Mouse (Mus musculus) midbrain, embryonic 16.5 days (tissue): ENCODE results near the gene Slc25a25. TPM values are rescaled to one million over a fixed set of nuclear protein-coding genes. Genes with fewer than 3 reads are reported as not detected.

Source experiments
- polyA plus RNA-seq: library from polyadenylated mRNA; unstranded; fragments of >200 nt; fragmentation: Nextera tagmentation; extraction: Ambion mirVana; gene quantifications from 2 replicates; pipeline ENCODE4 v1.2.1, GENCODE M21; 2015

Gene Slc25a25
- polyA plus RNA-seq, 1 experiment from 2014 or later, result 55.1 TPM

Other genes starting within 250 kb of the Slc25a25 start
- 36.4 and 36.5 TPM in 2 replicates for gene Pomt1, start 214.9 kb downstream of the Slc25a25 start, polyA plus RNA-seq
- gene Uck1, start 191.3 kb downstream of the Slc25a25 start, polyA plus RNA-seq, result 101 and 107 TPM in 2 replicates
- gene Golga2, start 164.1 kb downstream of the Slc25a25 start, polyA plus RNA-seq, result 31.8 and 35.7 TPM in 2 replicates
- gene Swi5, start 163.4 kb downstream of the Slc25a25 start, polyA plus RNA-seq, result 392 and 415 TPM in 2 replicates
- gene Ciz1, start 99.1 kb downstream of the Slc25a25 start, polyA plus RNA-seq, result 56.3 and 58.7 TPM in 2 replicates
- 55.1 and 66.3 TPM in 2 replicates for gene Dnm1, start 98.1 kb downstream of the Slc25a25 start, polyA plus RNA-seq
- 117 and 132 TPM in 2 replicates for gene 1110008P14Rik, start 69.5 kb downstream of the Slc25a25 start, polyA plus RNA-seq
- gene Lcn2, start 63.2 kb downstream of the Slc25a25 start, polyA plus RNA-seq, result 0.86 and 1.2 TPM in 2 replicates
- 50.7 and 51.4 TPM in 2 replicates for gene Ptges2, start 55.5 kb downstream of the Slc25a25 start, polyA plus RNA-seq
- 5.3 and 5.5 TPM in 2 replicates for gene Naif1, start 988 bp downstream of the Slc25a25 start, polyA plus RNA-seq
- gene Fam102a, start 83.9 kb upstream of the Slc25a25 start, polyA plus RNA-seq, result 5.0 and 5.9 TPM in 2 replicates
- 136 TPM in 2 replicates for gene Dpm2, start 119.4 kb upstream of the Slc25a25 start, polyA plus RNA-seq
- gene Pip5kl1, start 123.4 kb upstream of the Slc25a25 start, polyA plus RNA-seq, result 14.5 and 17.1 TPM in 2 replicates
- gene 9430097D07Rik, start 124.2 kb upstream of the Slc25a25 start, polyA plus RNA-seq, result 0.52 and 1.1 TPM in 2 replicates
- 33.4 and 39.0 TPM in 2 replicates for gene St6galnac4, start 135.7 kb upstream of the Slc25a25 start, polyA plus RNA-seq
- gene St6galnac6, start 148.3 kb upstream of the Slc25a25 start, polyA plus RNA-seq, result 26.5 and 36.4 TPM in 2 replicates
- gene Ak1, start 170.3 kb upstream of the Slc25a25 start, polyA plus RNA-seq, result 107 and 108 TPM in 2 replicates
- 27.2 and 30.3 TPM in 2 replicates for gene Eng, start 195.2 kb upstream of the Slc25a25 start, polyA plus RNA-seq